Mouse (Mus musculus): ENCODE measurements around the gene Lgals8. TPM values are rescaled to one million over a fixed set of nuclear protein-coding genes. Genes with fewer than 3 reads are reported as not detected.

The Lgals8 gene
- total RNA-seq, 2 experiments from 2014 or later, result 27.4 to 32.7 TPM

DNA sequence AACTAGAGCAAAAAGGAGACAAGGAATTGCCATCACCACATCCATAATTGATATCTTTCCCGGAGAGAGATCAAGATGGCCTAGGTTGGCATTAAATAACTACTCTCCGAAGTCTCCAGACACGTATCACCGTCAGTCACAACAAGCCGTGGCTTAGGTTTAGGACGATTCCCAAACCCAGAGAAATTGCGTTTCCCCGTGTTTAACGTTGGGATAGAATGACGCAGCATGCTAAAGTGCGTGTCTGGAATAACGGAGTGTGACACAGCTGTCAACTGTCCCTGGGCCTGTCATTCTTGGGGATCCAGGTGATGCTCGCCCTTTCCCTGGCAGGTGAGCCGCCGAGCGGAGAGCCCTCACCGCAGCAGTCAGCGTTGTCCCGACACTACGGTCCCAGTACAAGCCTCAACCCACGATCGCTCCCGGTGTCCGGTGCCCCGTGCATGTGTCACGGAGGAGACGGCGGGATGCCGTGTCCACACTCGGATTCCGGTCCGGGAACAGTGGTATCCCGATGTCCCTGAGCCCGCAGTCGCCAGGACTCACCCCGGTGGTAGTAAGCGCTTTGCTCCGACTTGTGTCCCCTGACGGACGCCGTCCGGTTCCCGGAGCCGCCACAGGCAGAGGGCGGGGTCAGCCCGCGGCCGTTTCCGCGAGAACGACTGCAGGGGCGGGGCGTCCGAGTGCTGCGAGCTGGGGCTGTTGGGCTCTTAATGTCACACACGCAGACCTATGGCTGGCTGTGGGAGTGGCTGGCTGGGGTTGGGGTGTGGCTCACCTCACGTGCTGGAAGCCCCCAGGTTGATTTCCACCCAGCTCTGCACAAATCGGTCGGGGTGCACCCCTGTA lies 3.6 kb downstream of the Lgals8 start:
- DNase-seq, result peak; percentile 94

DNA sequence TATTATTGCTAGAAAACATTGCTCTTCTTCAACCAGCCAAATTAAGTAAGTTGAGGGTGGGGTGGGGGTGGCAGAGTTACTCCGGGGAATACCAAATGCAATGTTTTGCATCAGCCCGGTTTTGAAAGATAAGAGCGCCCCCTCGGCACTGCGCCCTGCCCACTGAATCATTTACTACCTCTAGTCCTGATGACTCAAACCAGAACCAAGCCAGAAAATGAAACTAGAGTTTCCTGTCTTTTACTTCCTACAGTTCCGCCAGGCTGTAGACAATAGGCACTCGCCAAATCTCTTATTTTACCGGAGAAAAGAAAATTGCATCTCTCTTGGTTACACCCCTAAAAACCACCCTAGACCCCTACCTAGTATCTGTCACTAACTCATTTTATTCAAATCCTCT lies 4.3 kb downstream of the Lgals8 start:
- DNase-seq, result peak; percentile 21

DNA sequence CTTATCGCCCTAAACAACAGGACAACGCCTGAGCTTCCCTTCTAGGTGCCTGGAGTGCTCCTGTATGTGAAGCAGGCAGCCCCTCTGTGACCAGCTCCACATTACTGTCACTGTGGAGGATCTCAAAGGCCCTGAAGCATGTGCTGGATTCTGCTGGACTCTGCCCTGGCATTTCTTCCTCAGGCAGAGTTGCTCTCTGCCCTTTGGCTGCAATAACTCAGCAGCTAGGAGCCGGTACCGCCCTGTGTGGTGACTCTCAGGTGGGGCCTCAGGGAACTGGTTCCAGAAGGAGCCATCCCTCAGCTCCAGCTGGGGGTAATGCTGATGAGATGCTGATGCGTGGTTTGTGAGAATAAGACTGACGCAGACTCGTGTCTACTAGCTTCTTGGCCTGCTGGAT lies 8.0 kb downstream of the Lgals8 start:
- no peak for DNase-seq

DNA sequence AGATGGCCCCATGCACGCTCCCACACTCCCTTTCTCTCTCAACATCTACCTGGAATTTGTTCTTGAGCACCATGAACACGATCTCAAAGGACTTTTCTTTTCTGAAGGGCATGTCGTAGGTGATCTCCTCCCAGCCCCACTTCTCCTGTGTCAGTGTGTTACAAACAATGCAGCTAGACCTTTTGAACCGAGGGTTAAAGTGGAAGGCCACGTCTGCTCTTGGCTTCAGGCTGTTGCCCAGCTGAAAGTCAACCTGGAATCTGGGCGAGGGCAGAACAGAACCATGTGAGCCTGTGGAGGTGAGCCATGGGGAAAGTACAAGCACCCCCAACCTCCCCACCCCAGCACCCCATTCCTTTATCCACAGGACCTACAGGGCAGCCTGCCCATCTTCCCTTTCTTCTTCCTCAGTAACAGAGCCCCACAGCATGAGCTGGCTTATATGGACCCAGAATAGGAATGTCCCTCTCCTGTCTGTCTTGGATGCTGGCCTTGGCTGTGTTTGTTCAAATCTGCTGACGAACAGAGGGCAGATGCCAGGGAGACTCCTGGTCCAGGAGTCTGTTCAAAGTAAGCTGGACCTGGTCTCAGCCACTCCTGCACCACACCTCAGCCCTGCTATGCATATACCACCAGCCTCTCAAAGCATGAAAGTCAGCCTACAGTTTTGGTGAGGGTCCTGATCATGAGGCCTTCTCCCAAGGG lies 9.9 kb downstream of the Lgals8 start:
- DNase-seq, result no peak

DNA sequence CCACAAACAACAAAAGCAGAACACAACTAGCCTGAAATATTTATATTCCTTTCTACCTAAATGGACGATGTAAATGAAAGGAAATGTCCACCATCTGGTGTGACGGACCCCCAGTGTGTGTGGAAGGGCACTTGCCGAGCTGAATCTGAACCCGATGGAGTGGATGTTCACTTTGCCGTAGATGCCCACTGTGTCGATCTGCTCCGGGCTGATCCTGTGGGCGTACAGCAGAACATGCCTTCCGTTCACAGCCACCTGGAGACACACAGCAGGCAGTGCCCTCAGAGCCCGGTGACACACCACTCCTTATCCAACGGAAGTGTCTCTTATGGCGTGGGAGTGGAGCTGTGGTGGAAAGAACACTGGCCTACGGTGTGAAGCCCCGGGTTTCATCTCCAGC lies 11.6 kb downstream of the Lgals8 start:
- DNase-seq, result no peak

DNA sequence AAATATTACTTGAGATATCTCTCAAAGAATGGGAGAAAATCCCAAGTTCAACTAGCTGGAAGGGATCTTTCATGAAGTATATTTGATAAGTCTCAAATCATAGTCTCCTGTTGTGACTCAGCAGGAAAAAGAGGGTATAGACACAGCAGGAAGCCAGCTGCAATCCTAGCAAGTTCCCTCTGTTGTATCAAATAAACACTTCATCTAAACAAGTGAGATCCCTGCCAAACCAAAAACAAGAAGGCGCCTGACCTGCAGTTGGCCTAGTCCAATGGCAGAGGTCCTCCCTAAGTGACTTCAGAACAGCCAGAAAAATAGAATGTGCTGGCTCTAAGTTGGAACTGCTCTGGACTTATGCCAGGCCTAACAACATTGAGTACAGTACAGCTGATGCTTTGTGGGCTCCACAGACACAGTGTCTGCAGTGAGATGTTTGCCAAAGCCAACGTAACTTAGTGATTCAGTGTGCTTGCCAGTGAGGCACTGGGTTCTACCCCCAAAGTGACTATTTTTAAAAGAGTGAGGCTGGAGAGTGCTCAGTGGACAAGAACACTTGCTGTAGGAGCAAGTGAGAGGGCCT lies 22.6 kb downstream of the Lgals8 start:
- no peak for DNase-seq

DNA sequence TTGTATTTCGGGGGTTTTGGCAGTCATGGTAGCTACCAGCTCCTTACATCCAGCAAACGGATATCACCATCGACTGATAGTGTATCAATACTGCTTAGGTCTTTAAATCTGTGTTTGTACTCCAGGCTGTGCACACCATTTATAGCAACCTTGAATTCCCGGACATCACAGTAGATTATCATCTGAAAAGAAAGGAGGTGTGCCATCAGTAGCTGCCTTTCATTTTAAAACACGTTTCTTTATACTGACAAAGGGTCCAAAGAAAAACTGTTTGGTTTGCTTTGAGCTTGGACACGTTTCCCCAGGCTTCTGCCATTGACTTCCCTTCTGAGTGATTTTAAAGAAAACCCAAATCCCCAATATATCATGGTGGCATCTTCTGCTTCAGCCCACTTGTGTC lies 23.9 kb downstream of the Lgals8 start:
- no peak for DNase-seq

DNA sequence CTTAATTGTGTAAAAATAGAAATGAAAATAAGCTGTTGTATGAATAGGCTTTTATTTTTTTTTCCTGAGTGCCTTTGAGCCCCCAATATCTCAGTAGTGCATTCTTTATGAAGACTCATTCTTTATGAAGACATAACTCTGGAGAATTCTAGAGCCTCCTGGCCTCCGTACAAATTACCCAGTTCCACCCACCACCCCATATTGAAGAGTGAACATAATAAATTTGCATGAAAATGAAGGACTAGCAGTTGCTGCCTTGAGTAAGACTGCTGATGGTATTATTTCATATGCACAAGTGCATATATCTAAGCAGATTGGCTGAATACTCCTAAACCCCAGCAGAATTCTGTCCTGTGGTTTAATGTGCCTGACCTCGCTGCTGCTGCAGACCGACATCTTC lies 25.2 kb downstream of the Lgals8 start:
- DNase-seq, result no peak

DNA sequence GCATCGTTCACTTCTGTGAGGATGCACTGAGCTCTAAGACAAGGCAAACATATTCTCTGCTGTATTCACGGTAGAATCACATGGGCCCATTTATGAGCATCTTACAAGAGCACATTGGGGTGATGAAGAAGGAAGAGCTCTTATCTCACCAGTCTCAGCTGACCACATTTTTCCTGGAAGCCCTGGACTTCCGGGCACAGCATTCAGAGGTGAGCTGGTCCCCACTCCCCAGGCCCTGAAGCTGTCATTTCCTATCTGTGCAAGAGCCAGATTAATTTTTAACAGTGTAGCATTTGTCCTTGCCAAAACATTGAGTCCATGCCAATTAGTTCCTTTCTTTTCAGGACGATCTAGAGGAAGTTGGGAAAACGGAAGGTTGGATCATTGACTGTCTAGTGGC lies 30.9 kb downstream of the Lgals8 start:
- no peak for DNase-seq

DNA sequence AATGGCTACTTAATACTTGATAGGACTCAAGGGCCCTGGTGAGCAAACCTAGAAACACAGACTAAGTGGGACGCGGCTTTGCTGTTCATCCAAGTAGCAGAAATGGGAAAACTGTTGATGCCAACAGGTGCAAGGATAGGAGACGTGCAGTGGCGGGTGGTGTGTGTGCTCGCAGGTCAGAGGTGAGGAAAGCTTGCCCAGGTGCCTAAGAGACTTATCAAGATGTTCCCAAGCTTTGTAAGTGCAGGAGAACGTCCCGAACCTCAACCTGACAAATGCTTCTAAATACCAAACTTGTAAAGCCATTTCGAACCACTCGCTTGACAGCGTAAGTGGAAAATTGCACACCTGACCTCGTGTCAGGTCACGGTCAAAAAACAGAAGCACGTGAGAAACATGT lies 36.2 kb downstream of the Lgals8 start:
- DNase-seq, result no peak

DNA sequence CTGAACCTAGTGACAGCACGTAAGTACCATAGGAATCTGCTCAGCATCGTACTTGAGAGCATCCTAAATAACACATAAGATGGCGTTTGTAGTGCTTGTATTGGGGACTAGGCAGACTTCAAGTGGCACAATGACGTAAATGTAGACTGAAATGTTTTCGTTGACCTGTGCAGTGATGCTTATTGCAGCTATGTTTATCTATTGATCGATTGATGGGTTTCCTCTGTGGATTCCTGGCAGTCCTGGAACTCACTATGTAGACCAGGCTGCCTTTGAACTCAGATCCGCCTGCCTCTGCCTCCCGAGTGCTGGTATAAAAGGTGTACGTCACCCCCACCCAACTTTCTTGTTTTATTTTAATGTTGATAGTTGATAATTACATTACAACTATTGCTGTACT lies 44.1 kb downstream of the Lgals8 start:
- DNase-seq, result no peak

DNA sequence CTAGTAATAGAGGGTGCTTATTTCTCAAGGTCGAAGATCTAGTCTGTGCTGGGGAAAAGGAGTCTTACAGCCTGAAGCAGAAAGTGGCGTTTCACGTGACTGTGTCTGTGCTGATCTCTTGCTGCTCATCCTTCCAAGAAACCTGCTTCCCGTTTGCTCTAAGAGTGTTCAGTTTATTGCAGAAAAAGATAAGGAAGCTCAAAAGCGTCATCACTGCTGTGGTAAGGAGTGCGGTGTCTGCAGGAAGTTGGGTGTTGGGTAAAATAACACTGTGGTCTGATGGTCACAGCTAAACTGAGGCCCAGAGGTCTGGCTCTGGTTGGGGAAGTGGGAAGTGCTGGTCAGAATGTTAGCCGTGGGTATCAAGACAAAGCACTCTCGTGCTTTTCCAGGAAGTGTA lies 52.7 kb downstream of the Lgals8 start:
- no peak for DNase-seq

DNA sequence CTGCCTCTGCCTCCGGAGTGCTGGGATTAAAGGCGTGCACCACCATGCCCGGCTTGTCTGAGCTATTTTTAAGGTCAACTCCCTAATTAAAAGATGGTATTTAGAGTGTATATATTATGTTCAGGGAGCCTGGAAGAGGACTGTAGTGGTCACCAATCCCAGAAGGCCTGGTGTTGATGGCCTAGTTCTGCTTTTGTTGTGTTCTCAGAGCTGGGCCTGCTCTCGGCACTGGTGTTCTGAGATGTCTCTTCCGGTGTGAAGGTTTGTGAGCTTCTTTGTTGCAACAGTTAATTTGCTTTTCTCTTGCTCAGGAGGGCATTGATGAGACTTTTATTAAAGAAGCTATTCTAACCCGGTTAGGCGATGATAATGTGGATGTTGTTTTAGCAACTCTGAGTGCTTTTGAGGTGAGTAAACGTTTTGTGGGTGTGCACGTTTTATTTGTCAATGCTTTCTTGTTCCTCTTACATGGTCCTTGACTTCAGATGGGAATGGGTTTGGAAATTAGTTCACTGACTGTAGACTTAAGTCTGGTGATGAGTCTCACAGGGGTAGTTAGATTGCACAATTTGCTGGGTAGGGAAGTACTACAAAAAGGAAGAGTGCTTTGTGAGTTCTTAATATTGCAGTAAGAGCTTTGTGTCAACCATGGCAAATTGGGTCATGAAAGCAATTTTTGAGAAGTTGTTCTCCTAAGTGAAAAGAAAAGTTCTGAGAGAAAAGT lies 56.2 kb downstream of the Lgals8 start:
- no peak for DNase-seq

DNA sequence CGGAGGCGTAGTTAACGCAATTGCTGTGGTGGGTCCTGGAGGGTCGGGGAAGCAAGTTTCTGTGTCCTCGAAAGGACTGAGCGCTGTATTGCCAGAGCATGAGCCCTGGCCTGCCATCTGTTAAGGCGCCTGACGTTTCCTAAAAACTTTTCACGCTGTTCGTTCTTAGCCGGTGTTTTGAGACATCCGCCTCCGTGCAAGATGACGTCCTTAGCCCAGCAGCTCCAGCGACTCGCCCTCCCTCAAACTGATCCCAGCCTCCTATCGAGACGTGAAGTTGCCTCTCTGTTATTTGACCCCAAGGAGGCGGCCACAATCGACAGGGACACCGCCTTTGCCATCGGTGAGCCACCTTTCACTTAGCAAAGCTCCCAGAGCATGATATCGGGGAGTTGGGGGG lies 69.2 kb downstream of the Lgals8 start:
- no peak for DNase-seq

DNA sequence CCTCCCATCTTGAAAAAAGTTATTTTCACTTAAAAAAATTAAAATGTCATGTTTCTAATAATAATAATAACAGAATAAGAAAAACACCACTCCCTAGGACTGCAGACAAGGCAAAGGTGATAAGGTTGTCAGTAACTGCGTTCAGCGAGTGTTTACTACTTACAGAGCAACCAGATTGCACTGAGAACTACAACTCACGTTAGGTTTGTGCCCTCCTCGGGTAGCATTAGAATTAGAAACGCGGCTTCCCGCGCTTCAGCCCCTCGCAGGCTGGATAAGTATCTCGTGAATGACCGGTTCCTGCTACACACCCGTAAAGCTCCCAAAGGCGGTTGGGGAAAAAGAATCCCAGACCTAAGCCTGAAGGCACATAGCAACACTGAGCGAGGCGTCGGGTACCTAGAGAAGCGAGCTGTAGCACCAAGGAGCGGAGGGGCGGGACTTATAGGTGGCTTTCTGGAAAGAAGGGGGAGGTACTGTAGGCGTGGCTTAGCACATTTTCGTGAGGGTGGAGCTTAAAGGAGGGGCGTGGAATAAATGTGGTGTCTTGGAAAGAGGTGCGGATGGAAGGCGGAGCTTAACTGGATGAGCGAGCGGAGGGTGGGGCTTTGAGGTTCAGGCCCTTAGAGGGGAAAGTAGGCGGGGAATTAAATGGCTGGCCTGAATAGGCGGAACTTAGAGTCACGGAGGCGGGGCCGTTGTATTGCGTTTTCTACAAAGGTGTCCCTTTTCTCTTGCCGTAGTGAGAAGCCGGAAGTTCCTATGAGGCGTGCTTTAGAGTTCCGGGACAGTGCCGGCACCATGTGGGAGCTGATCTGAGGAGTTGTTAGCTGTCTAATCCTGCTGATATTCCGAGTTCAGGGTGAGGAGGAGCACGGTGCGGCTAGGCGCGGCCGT lies 69.9 kb downstream of the Lgals8 start, which contains the start of gene Heatr1:
TSS of gene Heatr1 (plus strand) at position 419 of the 897 bp plus-strand sequence.
- peak; percentile 75 for DNase-seq

Other genes with a start within 250 kb of the Lgals8 start
- gene Mtr, start 206.8 kb downstream of the Lgals8 start, total RNA-seq (2021), result 10 to 100 TPM; 21.9 to 24.0 TPM
- 1,000 to 10,000 TPM; 1,429 to 1,530 TPM for gene Actn2, start 124.2 kb downstream of the Lgals8 start, total RNA-seq (2021)
- gene Heatr1, start 69.9 kb downstream of the Lgals8 start, total RNA-seq (2021), result 10 to 100 TPM; 11.8 to 13.5 TPM
- gene Edaradd, start 55.5 kb upstream of the Lgals8 start, total RNA-seq (2021), result under 1 TPM; 0.05 to 0.09 TPM
- 1 to 10 TPM in 1 of 2 experiments, under 1 TPM in 1; 0.82 to 1.4 TPM for gene Ero1lb, start 100.9 kb upstream of the Lgals8 start, total RNA-seq (2021)

All from gastrocnemius, postnatal 10 days (tissue).